Mouse (Mus musculus) kidney, embryonic 16.5 days (tissue): ENCODE results near the gene Aff3. TPM values are rescaled to one million over a fixed set of nuclear protein-coding genes. Genes with fewer than 3 reads are reported as not detected.

ENCODE experiments used
- ATAC-seq: fragments of 200-750 bp; cut with Nextera tagmentation; 2 replicates; pipeline ENCODE4 v1.8.0; 2017; ENCODE audit warnings: moderate TSS enrichment; ENCODE audit not compliant: low FRiP score, low TSS enrichment
- H3K27ac ChIP-seq: fragments of 300-500 bp; sonication (generic); 2 replicates; pipeline ENCODE4 v1.5.1; 2014; ENCODE audit warnings: low read length
- H3K27me3 ChIP-seq: fragments of 300-500 bp; sonication (generic); 2 replicates; pipeline ENCODE4 v1.6.1; 2014; ENCODE audit warnings: low read length, control low read depth, mixed read lengths; ENCODE audit not compliant: insufficient read depth
- H3K36me3 ChIP-seq: fragments of 300-500 bp; sonication (generic); 2 replicates; pipeline ENCODE4 v1.6.1; 2014; ENCODE audit warnings: low read length, control low read depth, mixed read lengths; ENCODE audit not compliant: insufficient read depth
- H3K4me1 ChIP-seq: fragments of 300-500 bp; sonication (generic); 2 replicates; pipeline ENCODE4 v1.6.1; 2014; ENCODE audit warnings: low read length, control low read depth, mixed read lengths; ENCODE audit not compliant: insufficient read depth
- H3K4me2 ChIP-seq: fragments of 300-500 bp; sonication (generic); replicated peaks from 2 replicates; pipeline ENCODE4 v1.6.1; 2014; ENCODE audit warnings: low read depth, low read length
- H3K4me3 ChIP-seq: fragments of 300-500 bp; sonication (generic); 2 replicates; pipeline ENCODE4 v1.5.1; 2014; ENCODE audit warnings: mild to moderate bottlenecking, low read length
- H3K9ac ChIP-seq: fragments of 300-500 bp; sonication (generic); replicated peaks from 2 replicates; pipeline ENCODE4 v1.6.1; 2014; ENCODE audit warnings: low read length
- H3K9me3 ChIP-seq: fragments of 300-500 bp; sonication (generic); 2 replicates; pipeline ENCODE4 v1.6.1; 2016; ENCODE audit warnings: low read length, control low read depth
- WGBS: fragments of 180-500 bp; shearing (Covaris S2); extraction: QIAGEN DNeasy Blood & Tissue Kit; methylation state at CpG from one replicate; pipeline ENCODE4 v1.1.7; 2014; 5-methylcytosine and 5-hydroxymethylcytosine counted together
- polyA plus RNA-seq: library from polyadenylated mRNA; unstranded; fragments of >200 nt; fragmentation: Nextera tagmentation; extraction: Ambion mirVana; gene quantifications from 2 replicates; pipeline ENCODE4 v1.2.1, GENCODE M21; 2015

Aff3 gene
- polyA plus RNA-seq, 1 experiment from 2014 or later, result 4.0 TPM

- Histone ChIP-seq H3K36me3 (no peaks in the 10 kb centered on the region), H3K4me2 (no peak overlapping the region), H3K4me1 (peaks cover 9% of the 10 kb centered on the region; the same call in 1 of the 2 replicates), H3K27ac (no peak overlapping the region), H3K9me3 (no peaks in the 10 kb centered on the region), H3K4me3 (no peak overlapping the region), H3K27me3 (no peaks in the 10 kb centered on the region), H3K9ac (no peak overlapping the region)
- 84% methylated on average over 3 of the region's 3 CpGs for WGBS
- no peak for ATAC-seq
These were observed 2.0 kb downstream of the Aff3 start for GRCm38 (mm10) chr1:38662616-38663193.

- no peak for ATAC-seq
- Histone ChIP-seq H3K27ac (no peak overlapping the region), H3K4me2 (no peak overlapping the region), H3K4me3 (no peak overlapping the region), H3K27me3 (no peaks in the 10 kb centered on the region), H3K9me3 (no peaks in the 10 kb centered on the region), H3K9ac (no peak overlapping the region), H3K36me3 (no peaks in the 10 kb centered on the region), H3K4me1 (peaks cover 5% of the 10 kb centered on the region; the same call in 1 of the 2 replicates)
- 82% methylated on average over 4 of the region's 4 CpGs for WGBS
These were observed 5.7 kb downstream of the Aff3 start for GRCm38 (mm10) chr1:38658933-38659553.

GRCm38 (mm10) chr1:38658376-38658775 is 6.4 kb downstream of the Aff3 start:
- no peaks in the 10 kb centered on the region for H3K27me3 ChIP-seq
- no peak overlapping the region for H3K9ac ChIP-seq
- peaks cover 5% of the 10 kb centered on the region; the same call in 1 of the 2 replicates for H3K4me1 ChIP-seq
- H3K9me3 ChIP-seq, result no peaks in the 10 kb centered on the region
- 90% methylated on average over 9 of the region's 9 CpGs for WGBS
- H3K36me3 ChIP-seq, result no peaks in the 10 kb centered on the region
- H3K27ac ChIP-seq, result no peak overlapping the region
- H3K4me2 ChIP-seq, result no peak overlapping the region
- no peak overlapping the region for H3K4me3 ChIP-seq
- ATAC-seq, result no peak

- WGBS, result 63% methylated on average over 7 of the region's 7 CpGs
- Histone ChIP-seq H3K9ac (no peak overlapping the region), H3K9me3 (no peaks in the 10 kb centered on the region), H3K4me2 (no peak overlapping the region), H3K27me3 (no peaks in the 10 kb centered on the region), H3K36me3 (no peaks in the 10 kb centered on the region), H3K4me3 (no peak overlapping the region), H3K4me1 (peaks cover 5% of the 10 kb centered on the region; the same call in 1 of the 2 replicates), H3K27ac (no peak overlapping the region)
- no peak for ATAC-seq
These were observed 7.1 kb downstream of the Aff3 start for GRCm38 (mm10) chr1:38657606-38658005.

- no peak overlapping the region for H3K4me3 ChIP-seq
- H3K36me3 ChIP-seq, result no peaks in the 10 kb centered on the region
- H3K27ac ChIP-seq, result no peak overlapping the region
- H3K27me3 ChIP-seq, result no peaks in the 10 kb centered on the region
- no peak overlapping the region for H3K4me2 ChIP-seq
- no peak for ATAC-seq
- H3K4me1 ChIP-seq, result no peaks in the 10 kb centered on the region; the same call in 1 of the 2 replicates
- 92% methylated on average over 5 of the region's 5 CpGs for WGBS
- no peaks in the 10 kb centered on the region for H3K9me3 ChIP-seq
- H3K9ac ChIP-seq, result no peak overlapping the region
These were observed 9.7 kb downstream of the Aff3 start for GRCm38 (mm10) chr1:38654981-38655540.

GRCm38 (mm10) chr1:38650031-38650430 is 14.7 kb downstream of the Aff3 start:
- ATAC-seq, result no peak
- Histone ChIP-seq H3K27me3 (no peaks in the 10 kb centered on the region), H3K36me3 (no peaks in the 10 kb centered on the region), H3K27ac (no peak overlapping the region), H3K4me3 (no peak overlapping the region), H3K4me2 (no peak overlapping the region), H3K9me3 (no peaks in the 10 kb centered on the region), H3K4me1 (no peaks in the 10 kb centered on the region; the same call in 1 of the 2 replicates), H3K9ac (no peak overlapping the region)
- 37% methylated on average over 7 of the region's 7 CpGs for WGBS

GRCm38 (mm10) chr1:38649174-38649573 is 15.6 kb downstream of the Aff3 start:
- Histone ChIP-seq H3K4me2 (no peak overlapping the region), H3K9ac (no peak overlapping the region), H3K36me3 (no peaks in the 10 kb centered on the region), H3K27ac (no peak overlapping the region), H3K4me3 (no peak overlapping the region), H3K9me3 (no peaks in the 10 kb centered on the region), H3K27me3 (no peaks in the 10 kb centered on the region), H3K4me1 (no peaks in the 10 kb centered on the region; the same call in 1 of the 2 replicates)
- ATAC-seq, result no peak
- 41% methylated on average over 3 of the region's 3 CpGs for WGBS

GRCm38 (mm10) chr1:38642288-38642687 is 22.5 kb downstream of the Aff3 start:
- Histone ChIP-seq H3K4me1 (0 out of 2 replicates have a peak, but pooled peaks cover 5% of the 10 kb centered on the region), H3K9me3 (no peaks in the 10 kb centered on the region), H3K27ac (no peak overlapping the region), H3K4me3 (no peak overlapping the region), H3K4me2 (no peak overlapping the region), H3K9ac (no peak overlapping the region), H3K36me3 (no peaks in the 10 kb centered on the region), H3K27me3 (no peaks in the 10 kb centered on the region)
- no peak for ATAC-seq
- WGBS, result 40% methylated on average over 4 of the region's 4 CpGs

- ATAC-seq, result no peak
- Histone ChIP-seq H3K4me2 (no peak overlapping the region), H3K4me1 (0 out of 2 replicates have a peak, but pooled peaks cover 5% of the 10 kb centered on the region), H3K9me3 (no peaks in the 10 kb centered on the region), H3K9ac (no peak overlapping the region), H3K27me3 (no peaks in the 10 kb centered on the region), H3K27ac (no peak overlapping the region), H3K36me3 (no peaks in the 10 kb centered on the region), H3K4me3 (no peak overlapping the region)
- 75% methylated on average over 5 of the region's 5 CpGs for WGBS
These were observed 25.1 kb downstream of the Aff3 start for GRCm38 (mm10) chr1:38639669-38640068.

GRCm38 (mm10) chr1:38635596-38635995 is 29.2 kb downstream of the Aff3 start:
- Histone ChIP-seq H3K9ac (no peak overlapping the region), H3K36me3 (no peaks in the 10 kb centered on the region), H3K27ac (no peak overlapping the region), H3K4me2 (no peak overlapping the region), H3K9me3 (no peaks in the 10 kb centered on the region), H3K27me3 (peaks cover 4% of the 10 kb centered on the region; the same call in 1 of the 2 replicates), H3K4me3 (no peak overlapping the region), H3K4me1 (peaks cover 9% of the 10 kb centered on the region; the same call in 1 of the 2 replicates)
- 64% methylated on average over 7 of the region's 7 CpGs for WGBS
- no peak for ATAC-seq
